Mouse (Mus musculus) MEL (cell line): ENCODE results near the gene Ikbke. TPM values are rescaled to one million over a fixed set of nuclear protein-coding genes. Genes with fewer than 3 reads are reported as not detected.

Experiments used
- DNase-seq: peaks from one replicate; pipeline ENCODE4 v3.0.0; 2011; ENCODE audit warnings: low read depth, low spot score
- H3K27ac ChIP-seq: 2 replicates; pipeline ENCODE4 v1.5.1; 2012; ENCODE audit warnings: low read depth, mild to moderate bottlenecking, control low read depth, low read length, moderate library complexity; ENCODE audit not compliant: control insufficient read depth
- H3K27me3 ChIP-seq, 2 experiments: fragments of 150-350 bp in 1 of 2; sonication (generic) in 1 of 2; 2 replicates each; pipeline ENCODE4 v1.6.1; 2012; ENCODE audit warnings: low read length in 2 of 2, mild to moderate bottlenecking in 2 of 2, improper control_type of control experiment in 1 of 2, moderate library complexity in 1 of 2; ENCODE audit not compliant: insufficient read depth in 2 of 2, control insufficient read depth in 1 of 2
- H3K36me3 ChIP-seq, 2 experiments: 2 replicates each; pipeline ENCODE4 v1.6.1; 2012 to 2014; ENCODE audit warnings: low read length in 2 of 2, improper control_type of control experiment in 1 of 2, inconsistent platforms in 1 of 2, mild to moderate bottlenecking in 1 of 2; ENCODE audit not compliant: insufficient read depth in 2 of 2, control insufficient read depth in 1 of 2
- H3K4me1 ChIP-seq, 2 experiments: fragments of 150-350 bp in 1 of 2; sonication (generic) in 1 of 2; 2 replicates each; pipeline ENCODE4 v1.6.1; 2012; ENCODE audit warnings: low read length in 2 of 2, improper control_type of control experiment in 1 of 2, mild to moderate bottlenecking in 1 of 2; ENCODE audit not compliant: insufficient read depth in 2 of 2, control insufficient read depth in 1 of 2
- H3K4me3 ChIP-seq, 2 experiments: fragments of 150-350 bp in 1 of 2; sonication (generic) in 1 of 2; 2 replicates each; pipeline ENCODE4 v1.5.1; 2012; ENCODE audit warnings: low read depth in 2 of 2, low read length in 2 of 2, mild to moderate bottlenecking in 2 of 2, moderate library complexity in 2 of 2, control low read depth in 1 of 2, improper control_type of control experiment in 1 of 2; ENCODE audit not compliant: control insufficient read depth in 1 of 2, insufficient read depth in 1 of 2
- H3K79me2 ChIP-seq: 2 replicates; pipeline ENCODE4 v1.6.1; 2012; ENCODE audit warnings: mild to moderate bottlenecking, low read length, moderate library complexity; ENCODE audit not compliant: control insufficient read depth, poor library complexity, insufficient read depth
- H3K9ac ChIP-seq: 2 replicates; pipeline ENCODE4 v1.6.1; 2012; ENCODE audit warnings: low read depth, mild to moderate bottlenecking, control low read depth, low read length, moderate library complexity; ENCODE audit not compliant: control insufficient read depth, poor library complexity, severe bottlenecking
- H3K9me3 ChIP-seq: fragments of 150-350 bp; sonication (generic); replicated peaks from 2 replicates; pipeline ENCODE4 v1.6.1; 2012; ENCODE audit warnings: mild to moderate bottlenecking, low read length, improper control_type of control experiment, moderate library complexity; ENCODE audit not compliant: insufficient read depth
- CHD2 ChIP-seq: IDR thresholded peaks from 2 replicates; pipeline ENCODE4 v1.6.1; 2011; ENCODE audit warnings: low read length, improper control_type of control experiment
- CTCF ChIP-seq, 3 experiments: IDR thresholded peaks in 2 of 3; conservative IDR thresholded peaks in 1 of 3; 2 replicates each; pipeline ENCODE4 v1.5.1; 2011 to 2012; ENCODE audit warnings: low read length in 3 of 3, low read depth in 2 of 3, mild to moderate bottlenecking in 2 of 3, improper control_type of control experiment in 1 of 3, inconsistent platforms in 1 of 3, mixed read lengths in 1 of 3, moderate library complexity in 1 of 3; ENCODE audit not compliant: control insufficient read depth in 1 of 3, insufficient read depth in 1 of 3, poor library complexity in 1 of 3, severe bottlenecking in 1 of 3
- GABPA ChIP-seq: IDR thresholded peaks from 2 replicates; pipeline ENCODE4 v1.6.1; 2012; ENCODE audit warnings: low read depth, mild to moderate bottlenecking, inconsistent platforms, low read length, improper control_type of control experiment, moderate library complexity
- GATA1 ChIP-seq: IDR thresholded peaks from 2 replicates; pipeline ENCODE4 v1.6.1; 2011; ENCODE audit warnings: low read depth, low read length, improper control_type of control experiment
- KAT2A ChIP-seq: conservative IDR thresholded peaks from 2 replicates; pipeline ENCODE4 v1.6.1; 2012; ENCODE audit warnings: low read depth, low read length, improper control_type of control experiment, inconsistent platforms
- MAZ ChIP-seq: IDR thresholded peaks from 2 replicates; pipeline ENCODE4 v1.6.1; 2012; ENCODE audit warnings: low read depth, mild to moderate bottlenecking, inconsistent platforms, low read length, improper control_type of control experiment
- MYB ChIP-seq: IDR thresholded peaks from 2 replicates; pipeline ENCODE4 v1.6.1; 2011; ENCODE audit warnings: mild to moderate bottlenecking, low read depth, low read length, improper control_type of control experiment
- MYC ChIP-seq: IDR thresholded peaks from 2 replicates; pipeline ENCODE4 v1.6.1; 2011; ENCODE audit warnings: low read depth, mild to moderate bottlenecking, low read length, improper control_type of control experiment, moderate library complexity
- POLR2A ChIP-seq, 2 experiments: IDR thresholded peaks; 2 replicates each; pipeline ENCODE4 v1.6.1; 2011 to 2012; ENCODE audit warnings: low read length in 2 of 2, mild to moderate bottlenecking in 2 of 2, control low read depth in 1 of 2, improper control_type of control experiment in 1 of 2, low read depth in 1 of 2, moderate library complexity in 1 of 2; ENCODE audit not compliant: control insufficient read depth in 1 of 2, insufficient read depth in 1 of 2, poor library complexity in 1 of 2
- POLR2AphosphoS2 ChIP-seq: IDR thresholded peaks from 2 replicates; pipeline ENCODE4 v1.6.1; 2011; ENCODE audit warnings: low read length, improper control_type of control experiment
- POLR2AphosphoS5 ChIP-seq: IDR thresholded peaks from 2 replicates; pipeline ENCODE4 v1.6.1; 2012; ENCODE audit warnings: low read depth, borderline replicate concordance, mild to moderate bottlenecking, inconsistent platforms, low read length, moderate library complexity, mixed read lengths
- RAD21 ChIP-seq: IDR thresholded peaks from 2 replicates; pipeline ENCODE4 v1.6.1; 2011; ENCODE audit warnings: mild to moderate bottlenecking, low read depth, low read length, improper control_type of control experiment
- SMC3 ChIP-seq: IDR thresholded peaks from 2 replicates; pipeline ENCODE4 v1.6.1; 2011; ENCODE audit warnings: low read depth, low read length, improper control_type of control experiment
- TAL1 ChIP-seq: IDR thresholded peaks from 2 replicates; pipeline ENCODE4 v1.6.1; 2012; ENCODE audit warnings: mild to moderate bottlenecking, inconsistent platforms, low read length, moderate library complexity, mixed read lengths
- TCF12 ChIP-seq: IDR thresholded peaks from 2 replicates; pipeline ENCODE4 v1.6.1; 2014; ENCODE audit warnings: low read depth, mild to moderate bottlenecking, inconsistent platforms, low read length, improper control_type of control experiment, moderate library complexity
- USF1 ChIP-seq: IDR thresholded peaks from 2 replicates; pipeline ENCODE4 v1.6.1; 2014; ENCODE audit warnings: low read depth, mild to moderate bottlenecking, inconsistent platforms, low read length, improper control_type of control experiment, moderate library complexity
- USF2 ChIP-seq, 2 experiments: IDR thresholded peaks; 2 replicates each; pipeline ENCODE4 v1.6.1; 2011 to 2012; ENCODE audit warnings: improper control_type of control experiment in 2 of 2, low read length in 2 of 2, borderline replicate concordance in 1 of 2, inconsistent platforms in 1 of 2, low read depth in 1 of 2, mild to moderate bottlenecking in 1 of 2; ENCODE audit not compliant: insufficient read depth in 1 of 2
- polyA plus RNA-seq, 2 experiments: library from polyadenylated mRNA; stranded (reverse) in 1 of 2; unstranded in 1 of 2; fragments of >175 nt in 1 of 2; fragments of >200 nt in 1 of 2; gene quantifications; 2 replicates each; pipeline versions ENCODE4 v1.2.1 to v1.2.4; 2012; ENCODE audit warnings: low replicate concordance in 2 of 2, low read depth in 1 of 2; ENCODE audit not compliant: insufficient read length in 2 of 2, insufficient read depth in 1 of 2, missing spikeins in 1 of 2
- total RNA-seq: library from RNA; depleted of rRNA; stranded (reverse); fragments of 300-350 nt; gene quantifications from 2 replicates; pipeline ENCODE4 v1.2.3, GENCODE M21; 2012

The Ikbke gene
- total and polyA plus RNA-seq, 3 experiments = 4.0 to 7.2 TPM; not detected in 1

DNA sequence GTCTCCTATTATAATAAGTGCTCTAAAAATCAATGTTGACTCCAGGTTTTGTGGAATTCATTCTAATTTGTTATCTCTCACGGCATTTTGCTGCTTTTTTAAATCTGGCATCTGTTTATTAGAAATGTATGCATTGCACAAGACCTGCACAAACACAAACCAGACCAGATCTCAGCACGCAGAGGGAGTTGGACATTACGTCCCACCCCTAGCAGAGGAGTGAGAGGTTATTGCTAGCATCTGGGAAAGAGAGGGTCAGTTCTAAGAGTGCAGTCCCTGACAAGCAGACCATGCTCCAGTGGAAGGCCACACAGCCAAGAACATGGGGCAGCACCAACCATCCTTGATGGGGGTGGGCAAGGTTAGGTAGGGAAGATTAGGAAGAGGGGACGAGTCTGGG, 5.2 kb upstream of the Ikbke start:
- H3K79me2 ChIP-seq = no peaks in the 10 kb centered on the region
- no peaks in the 10 kb centered on the region for H3K27me3 ChIP-seq
- no peak overlapping the region for H3K27ac ChIP-seq
- TF ChIP-seq KAT2A = no peak
- no peak for TF ChIP-seq CTCF (IDR thresholded peaks at IDR 0.05 in 2 of 3, conservative IDR thresholded peaks at IDR 0.05 in 1 of 3; ENCODE audit: control insufficient read depth in 1 of 3, insufficient read depth in 1 of 3, low read depth in 2 of 3, low read length in 3 of 3, poor library complexity in 1 of 3, severe bottlenecking in 1 of 3)
- no peak for TF ChIP-seq POLR2AphosphoS5
- no peak for TF ChIP-seq GABPA
- no peak for TF ChIP-seq MYB
- no peak for TF ChIP-seq USF1
- no peak for TF ChIP-seq TCF12
- no peak for TF ChIP-seq USF2 (IDR thresholded peaks at IDR 0.05; ENCODE audit: borderline replicate concordance in 1 of 2, insufficient read depth in 1 of 2, low read depth in 1 of 2, low read length in 2 of 2)
- no peak for TF ChIP-seq TAL1
- no peak for TF ChIP-seq MAZ
- TF ChIP-seq POLR2AphosphoS2 = no peak
- no peak for TF ChIP-seq GATA1
- no peak for TF ChIP-seq MYC
- no peak overlapping the region for H3K4me3 ChIP-seq
- no peaks in the 10 kb centered on the region for H3K9me3 ChIP-seq
- DNase-seq = no peak
- peaks cover 0 to 8% of the 10 kb centered on the region in 2 experiments; a peak in 2 of 4 replicates for H3K4me1 ChIP-seq
- no peak overlapping the region for H3K9ac ChIP-seq
- H3K36me3 ChIP-seq = peaks cover under 1 to 6% of the 10 kb centered on the region in 2 experiments; a peak in 3 of 4 replicates

DNA sequence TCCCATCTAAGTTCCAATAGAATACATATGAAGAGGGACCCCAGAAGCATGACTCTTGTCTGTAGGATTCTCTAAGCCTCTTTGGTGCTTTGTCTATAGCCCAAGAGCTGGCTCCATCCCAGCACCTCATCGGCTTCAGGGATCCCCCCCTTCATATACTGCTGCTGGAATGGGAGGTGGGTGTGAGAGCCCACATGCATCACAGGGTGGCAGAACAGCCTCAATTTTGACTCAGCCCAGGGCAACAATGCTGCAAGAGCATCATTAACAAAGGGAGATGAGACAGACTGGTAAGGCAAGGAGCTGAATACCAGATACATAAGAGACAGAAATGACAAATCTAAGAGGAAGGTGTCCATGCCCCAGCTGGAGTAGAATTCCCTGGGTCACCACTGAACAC, 4.8 kb upstream of the Ikbke start:
- H3K36me3 ChIP-seq = peaks cover 0 to 6% of the 10 kb centered on the region in 2 experiments; a peak in 2 of 4 replicates

More for the DNA sequence above, 4.8 kb upstream of the Ikbke start:
- TF ChIP-seq SMC3 (peak; percentile 20; the same call in 1 of the 2 replicates), RAD21 (peak; percentile 7; the same call in 1 of the 2 replicates), CTCF (IDR thresholded peaks at IDR 0.05 in 2 of 3, conservative IDR thresholded peaks at IDR 0.05 in 1 of 3; ENCODE audit: control insufficient read depth in 1 of 3, insufficient read depth in 1 of 3, low read depth in 2 of 3, low read length in 3 of 3, poor library complexity in 1 of 3, severe bottlenecking in 1 of 3) (peak in 1 of 3 experiments; percentile 2; a peak in 1 of 6 replicates), POLR2A (IDR thresholded peaks at IDR 0.05; ENCODE audit: control insufficient read depth in 1 of 2, insufficient read depth in 1 of 2, low read depth in 1 of 2, low read length in 2 of 2, poor library complexity in 1 of 2) (no peak), CHD2 (no peak)
- Histone ChIP-seq H3K27ac (no peak overlapping the region), H3K27me3 (no peaks in the 10 kb centered on the region), H3K9ac (no peak overlapping the region), H3K79me2 (no peaks in the 10 kb centered on the region), H3K4me1 (peaks cover 0 to 9% of the 10 kb centered on the region in 2 experiments; a peak in 2 of 4 replicates), H3K4me3 (no peak overlapping the region), H3K9me3 (no peaks in the 10 kb centered on the region)
- no peak for DNase-seq
